Mouse (Mus musculus): ENCODE measurements around the gene Alox8. TPM values are rescaled to one million over a fixed set of nuclear protein-coding genes. Genes with fewer than 3 reads are reported as not detected.

The Alox8 gene
- total and polyA plus RNA-seq, 3 experiments = 0.10 to 0.30 TPM; not detected in 1

DNA sequence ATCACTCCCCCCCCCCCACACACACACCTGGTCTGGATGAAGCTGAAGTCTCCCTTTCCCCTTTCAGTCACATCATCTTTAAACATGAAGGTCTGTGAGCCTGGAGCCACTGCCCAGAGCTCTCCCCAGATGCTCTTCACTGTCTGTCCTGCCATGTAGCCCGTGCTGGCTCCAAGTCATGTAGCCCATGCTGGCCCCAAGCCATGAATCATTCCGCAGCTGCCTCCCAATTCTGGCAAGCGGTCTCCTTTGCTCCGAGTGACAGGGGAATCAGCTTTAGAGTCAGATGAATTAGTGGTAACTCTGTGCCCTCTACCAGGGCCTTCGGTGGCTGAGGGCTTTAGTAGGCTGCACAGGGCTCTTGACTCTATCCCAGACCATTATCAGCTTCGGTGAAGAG is 47.9 kb downstream of the Alox8 start:
- DNase-seq (ENCODE audit: extremely low read depth) = no peak
- in situ Hi-C loops (cut with MboI; ENCODE audit: low pct_ligation_motif_present, low pct_unique_long_range_greater_than_20kb, low sequenced_read_pairs) = no loop called here
- Histone ChIP-seq H3K79me2 (replicated peaks; ENCODE audit: control insufficient read depth, extremely low read depth, insufficient read depth, poor library complexity, severe bottlenecking) (no peaks in the 10 kb centered on the region), H3K36me3 (replicated peaks in 1 of 2; ENCODE audit: control insufficient read depth in 1 of 2, insufficient read depth in 1 of 2, low read length in 1 of 2) (no peaks in the 10 kb centered on the region), H3K27me3 (replicated peaks) (peaks cover 87% of the 10 kb centered on the region), H3K4me1 (ENCODE audit: control insufficient read depth in 1 of 2, insufficient read depth in 2 of 2) (0 out of 4 replicates have a peak, but pooled peaks cover 0 to 5% of the 10 kb centered on the region in 2 experiments), H3K4me3 (replicated peaks in 1 of 3; ENCODE audit: low read depth in 2 of 3, low read length in 2 of 3, poor library complexity in 1 of 3) (no peak overlapping the region), H3K4me2 (ENCODE audit: insufficient read depth, low read depth, poor library complexity, severe bottlenecking) (no peak overlapping the region), H3K27ac (ENCODE audit: insufficient read depth, low read depth) (no peak overlapping the region), H3K9ac (ENCODE audit: insufficient read depth, low read depth) (no peak overlapping the region), H3K9me3 (replicated peaks; ENCODE audit: low read length) (no peaks in the 10 kb centered on the region)
- no peak for TF ChIP-seq MAX (IDR thresholded peaks at IDR 0.05; ENCODE audit: low read length)
- TF ChIP-seq MAFK (IDR thresholded peaks at IDR 0.05; ENCODE audit: insufficient replicate concordance, low read length) = no peak
- TF ChIP-seq NELFE (IDR thresholded peaks at IDR 0.05; ENCODE audit: low read depth, low read length) = no peak
- TF ChIP-seq KAT2A (IDR thresholded peaks at IDR 0.05; ENCODE audit: insufficient replicate concordance, low read length) = no peak
- dilution Hi-C loops (cut with MboI; ENCODE audit: extremely low pct_ligation_motif_present, extremely low pct_unique_long_range_greater_than_20kb, low sequenced_read_pairs) = no loop called here

DNA sequence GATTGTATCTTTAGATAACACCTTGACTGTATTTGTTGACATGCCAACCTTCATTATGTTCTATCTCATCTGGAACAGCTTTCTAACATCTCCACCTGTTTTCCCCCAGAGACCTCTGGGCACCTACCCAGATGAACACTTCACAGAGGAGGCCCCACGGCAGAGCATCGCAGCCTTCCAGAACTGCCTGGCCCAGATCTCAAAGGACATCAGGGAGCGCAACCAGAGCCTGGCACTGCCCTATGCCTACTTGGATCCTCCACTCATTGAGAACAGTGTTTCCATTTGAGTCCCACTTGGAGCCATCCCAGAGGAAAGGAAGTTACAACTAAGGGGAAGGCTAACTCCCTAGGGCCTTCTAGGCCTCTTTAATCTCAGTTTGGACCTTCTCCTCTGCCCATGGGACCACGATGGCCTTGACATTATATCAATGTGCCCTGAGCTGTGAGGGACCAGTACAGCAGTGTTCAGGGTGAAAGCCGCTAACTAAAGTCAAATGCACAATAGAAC is 49.1 kb downstream of the Alox8 start:
- in situ Hi-C loops (cut with MboI; ENCODE audit: low pct_ligation_motif_present, low pct_unique_long_range_greater_than_20kb, low sequenced_read_pairs) = no loop called here
- H3K36me3 ChIP-seq (replicated peaks in 1 of 2; ENCODE audit: control insufficient read depth in 1 of 2, insufficient read depth in 1 of 2, low read length in 1 of 2) = no peaks in the 10 kb centered on the region
- no peak for TF ChIP-seq E2F4 (IDR thresholded peaks at IDR 0.05; ENCODE audit: insufficient replicate concordance, low read depth, low read length)
- no peak for TF ChIP-seq RAD21 (IDR thresholded peaks at IDR 0.05; ENCODE audit: low read depth, low read length)
- TF ChIP-seq MEF2A (IDR thresholded peaks at IDR 0.05; ENCODE audit: borderline replicate concordance, low read depth, low read length) = no peak
- TF ChIP-seq MXI1 (IDR thresholded peaks at IDR 0.05; ENCODE audit: low read depth, low read length) = no peak
- no peak for TF ChIP-seq JUN (IDR thresholded peaks at IDR 0.05; ENCODE audit: insufficient read depth, low read depth, low read length)
- TF ChIP-seq GABPA (IDR thresholded peaks at IDR 0.05; ENCODE audit: insufficient replicate concordance, low read depth, low read length) = no peak
- no peak for TF ChIP-seq TBP (conservative IDR thresholded peaks at IDR 0.05; ENCODE audit: low read depth, low read length)
- no peak for TF ChIP-seq ZC3H11A (IDR thresholded peaks at IDR 0.05; ENCODE audit: low read depth, low read length)
- no peak for TF ChIP-seq CTCF (conservative IDR thresholded peaks at IDR 0.05 in 1 of 2, IDR thresholded peaks at IDR 0.05 in 1 of 2; ENCODE audit: low read depth in 2 of 2, low read length in 2 of 2)
- no peak for TF ChIP-seq HCFC1 (IDR thresholded peaks at IDR 0.05; ENCODE audit: low read depth, low read length)
- dilution Hi-C loops (cut with MboI; ENCODE audit: extremely low pct_ligation_motif_present, extremely low pct_unique_long_range_greater_than_20kb, low sequenced_read_pairs) = no loop called here
- no peak overlapping the region for H3K4me2 ChIP-seq (ENCODE audit: insufficient read depth, low read depth, poor library complexity, severe bottlenecking)
- no peaks in the 10 kb centered on the region for H3K79me2 ChIP-seq (replicated peaks; ENCODE audit: control insufficient read depth, extremely low read depth, insufficient read depth, poor library complexity, severe bottlenecking)
- peaks cover 84% of the 10 kb centered on the region for H3K27me3 ChIP-seq (replicated peaks)
- no peak overlapping the region for H3K4me3 ChIP-seq (replicated peaks in 1 of 3; ENCODE audit: low read depth in 2 of 3, low read length in 2 of 3, poor library complexity in 1 of 3)
- no peak overlapping the region for H3K9ac ChIP-seq (ENCODE audit: insufficient read depth, low read depth)
- no peaks in the 10 kb centered on the region for H3K9me3 ChIP-seq (replicated peaks; ENCODE audit: low read length)
- DNase-seq (ENCODE audit: extremely low read depth) = no peak
- H3K4me1 ChIP-seq (ENCODE audit: control insufficient read depth in 1 of 2, insufficient read depth in 2 of 2) = 0 out of 4 replicates have a peak, but pooled peaks cover 0 to 5% of the 10 kb centered on the region in 2 experiments
- H3K27ac ChIP-seq (ENCODE audit: insufficient read depth, low read depth) = no peak overlapping the region

Data from CH12.LX (cell line).